Mouse (Mus musculus) forebrain, embryonic 11.5 days (tissue): ENCODE data around the gene Mrpl54. TPM values are rescaled to one million over a fixed set of nuclear protein-coding genes. Genes with fewer than 3 reads are reported as not detected.

ENCODE experiments used
- ATAC-seq: fragments of 200-750 bp; cut with Nextera tagmentation; replicated peaks from 2 replicates; pipeline ENCODE4 v1.8.0; 2017; ENCODE audit warnings: moderate TSS enrichment; ENCODE audit not compliant: low FRiP score
- DNase-seq: peaks from one replicate; pipeline ENCODE4 v3.0.0-alpha.2; 2017; ENCODE audit warnings: low spot score
- H3K27ac ChIP-seq: fragments of 300-500 bp; sonication (generic); 2 replicates; pipeline ENCODE4 v1.5.1; 2014; ENCODE audit warnings: low read depth, low read length
- H3K27me3 ChIP-seq: fragments of 300-500 bp; sonication (generic); 2 replicates; pipeline ENCODE4 v1.6.1; 2014; ENCODE audit warnings: mild to moderate bottlenecking, low read length, mixed read lengths; ENCODE audit not compliant: control insufficient read depth, insufficient read depth
- H3K36me3 ChIP-seq: fragments of 300-500 bp; sonication (generic); 2 replicates; pipeline ENCODE4 v1.6.1; 2014; ENCODE audit warnings: mild to moderate bottlenecking, low read length, moderate library complexity, mixed read lengths; ENCODE audit not compliant: control insufficient read depth, insufficient read depth
- H3K4me1 ChIP-seq: fragments of 300-500 bp; sonication (generic); replicated peaks from 2 replicates; pipeline ENCODE4 v1.6.1; 2014; ENCODE audit warnings: low read length, mixed read lengths; ENCODE audit not compliant: control insufficient read depth, insufficient read depth
- H3K4me2 ChIP-seq: fragments of 300-500 bp; sonication (generic); 2 replicates; pipeline ENCODE4 v1.6.1; 2014; ENCODE audit warnings: low read depth, mild to moderate bottlenecking, low read length, moderate library complexity, mixed read lengths; ENCODE audit not compliant: severe bottlenecking
- H3K4me3 ChIP-seq: fragments of 300-500 bp; sonication (generic); 2 replicates; pipeline ENCODE4 v1.5.1; 2014; ENCODE audit warnings: low read depth, low read length
- H3K9ac ChIP-seq: fragments of 300-500 bp; sonication (generic); 2 replicates; pipeline ENCODE4 v1.6.1; 2014; ENCODE audit warnings: low read length
- H3K9me3 ChIP-seq: fragments of 300-500 bp; sonication (generic); 2 replicates; pipeline ENCODE4 v1.6.1; 2016; ENCODE audit warnings: low read length, mixed read lengths; ENCODE audit not compliant: control insufficient read depth
- WGBS: fragments of 180-500 bp; shearing (Covaris S2); extraction: QIAGEN DNeasy Blood & Tissue Kit; methylation state at CpG from one replicate; pipeline ENCODE4 v1.1.7; 2014; 5-methylcytosine and 5-hydroxymethylcytosine counted together
- polyA plus RNA-seq: library from polyadenylated mRNA; unstranded; fragments of >200 nt; fragmentation: Nextera tagmentation; extraction: Ambion mirVana; gene quantifications from 2 replicates; pipeline ENCODE4 v1.2.1, GENCODE M21; 2014

Gene Mrpl54
- polyA plus RNA-seq, 1 experiment from 2014 or later, result 147 TPM

DNA sequence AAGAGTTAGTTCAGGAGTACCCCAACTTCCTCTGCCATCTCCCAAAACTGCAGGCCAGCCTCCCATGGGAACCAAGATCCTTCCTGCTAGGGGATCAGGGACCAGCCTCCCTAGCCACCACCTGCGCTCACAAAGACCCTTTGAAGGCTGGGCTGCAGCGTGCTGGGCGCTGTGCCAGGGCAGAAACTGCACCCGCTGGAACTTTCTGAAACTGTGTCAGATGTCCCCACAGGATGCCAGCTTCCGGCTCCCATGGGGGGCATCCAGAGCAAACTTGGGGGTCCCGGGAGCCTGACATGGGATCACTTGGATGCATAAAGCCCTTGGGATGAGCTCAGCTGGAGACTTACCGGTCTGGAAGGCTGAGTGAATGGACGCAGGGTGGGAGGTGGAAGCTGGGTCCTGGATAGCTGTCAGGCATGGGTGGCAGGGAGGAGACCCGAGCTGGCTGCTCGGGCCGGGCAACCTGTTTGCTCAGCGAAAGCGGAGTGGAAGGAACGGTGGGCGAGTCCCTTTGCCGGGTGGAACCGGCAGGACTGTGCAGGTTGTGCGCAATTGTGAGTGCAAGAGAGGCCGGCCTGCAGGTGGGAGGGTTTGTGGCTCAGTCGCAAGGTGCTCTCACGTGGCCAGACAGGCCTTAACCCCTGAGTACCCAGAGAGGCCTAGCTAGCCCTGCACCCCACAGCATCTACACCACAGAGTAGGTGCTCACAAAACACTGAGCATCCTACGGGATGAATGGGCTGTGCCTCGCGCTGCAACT, 24.1 kb upstream of the Mrpl54 start:
- WGBS, result 13% methylated on average over 24 of the region's 24 CpGs
- H3K4me2 ChIP-seq, result no peak overlapping the region
- H3K27me3 ChIP-seq, result peaks cover 20% of the 10 kb centered on the region
- no peaks in the 10 kb centered on the region for H3K9me3 ChIP-seq
- no peak overlapping the region for H3K27ac ChIP-seq
- peaks cover 18% of the 10 kb centered on the region; the same call in 1 of the 2 replicates for H3K4me1 ChIP-seq
- ATAC-seq (no peak), DNase-seq (no peak)
- no peak overlapping the region for H3K9ac ChIP-seq
- H3K4me3 ChIP-seq, result no peak overlapping the region
- no peaks in the 10 kb centered on the region for H3K36me3 ChIP-seq

DNA sequence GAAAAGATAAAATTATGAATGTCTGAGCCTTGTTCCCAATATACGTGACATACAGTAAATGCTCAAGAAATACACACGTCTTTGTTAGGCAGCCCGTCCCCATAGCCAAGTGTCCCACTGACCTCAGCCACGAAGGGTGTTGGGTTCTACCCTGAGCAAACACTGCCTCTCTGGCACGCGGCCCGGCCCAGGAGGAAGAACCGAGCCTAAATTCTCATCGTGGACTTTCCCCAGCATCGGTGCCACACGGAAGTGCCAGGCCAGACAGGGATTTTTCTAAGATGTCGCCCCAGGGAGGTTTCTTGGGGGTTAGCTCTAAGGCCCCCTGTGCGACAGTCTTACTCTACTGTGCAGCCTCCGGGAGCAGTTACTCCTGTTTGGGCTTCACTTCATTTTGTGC, 23.1 kb upstream of the Mrpl54 start:
- WGBS, result 62% methylated on average over 14 of the region's 14 CpGs
- DNase-seq (no peak), ATAC-seq (no peak)
- Histone ChIP-seq H3K4me3 (no peak overlapping the region), H3K27ac (no peak overlapping the region), H3K9me3 (no peaks in the 10 kb centered on the region), H3K4me2 (no peak overlapping the region), H3K9ac (no peak overlapping the region), H3K27me3 (peaks cover 26% of the 10 kb centered on the region), H3K4me1 (peaks cover 17% of the 10 kb centered on the region; the same call in 1 of the 2 replicates), H3K36me3 (no peaks in the 10 kb centered on the region)

DNA sequence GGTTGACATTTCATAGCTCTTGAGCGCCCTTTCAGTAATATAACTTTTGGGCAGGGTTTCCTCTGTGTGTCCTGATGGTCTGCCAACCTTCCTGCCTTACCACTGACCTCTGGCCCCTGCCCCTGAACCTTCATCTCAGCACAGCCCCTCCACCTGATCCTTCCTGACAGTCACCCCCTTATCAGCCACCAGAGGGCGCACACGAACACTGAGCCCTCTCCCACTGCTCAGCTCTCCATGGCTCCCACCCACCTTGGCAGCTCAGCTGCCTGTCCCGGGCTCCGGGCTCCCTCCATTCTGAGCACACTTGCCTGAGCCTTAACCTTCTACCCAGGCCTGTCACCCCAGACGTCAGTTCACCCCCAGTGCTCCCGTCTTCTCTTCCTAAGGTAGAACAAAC, 22.5 kb upstream of the Mrpl54 start:
- peaks cover 29% of the 10 kb centered on the region for H3K27me3 ChIP-seq
- 6% methylated on average over 7 of the region's 7 CpGs for WGBS

DNA sequence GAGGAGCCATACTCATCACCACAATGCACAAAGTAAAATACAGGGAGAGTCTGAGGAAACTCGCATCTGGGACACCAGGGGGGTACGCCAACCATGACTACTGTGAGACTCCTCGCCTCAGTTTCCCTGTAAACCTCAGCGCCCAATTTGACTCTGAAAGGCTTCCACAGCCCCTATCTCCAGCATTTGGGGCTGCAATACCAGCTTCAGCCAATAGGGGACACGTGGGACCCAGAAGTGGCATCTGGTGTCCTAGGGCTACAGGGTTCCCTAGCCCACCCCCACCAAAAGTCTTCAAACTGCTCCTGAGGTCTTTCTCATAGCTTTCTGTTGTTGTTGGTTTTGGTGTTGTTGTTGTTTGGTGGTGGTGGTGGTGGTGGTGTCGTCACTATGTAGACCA, 21.9 kb upstream of the Mrpl54 start:
- no peak overlapping the region; the same call in 1 of the 2 replicates for H3K9ac ChIP-seq
- H3K27me3 ChIP-seq, result peaks cover 31% of the 10 kb centered on the region
- no peak overlapping the region for H3K27ac ChIP-seq
- DNase-seq, result no peak
- no peaks in the 10 kb centered on the region for H3K36me3 ChIP-seq
- H3K9me3 ChIP-seq, result no peaks in the 10 kb centered on the region
- peaks cover 7% of the 10 kb centered on the region; the same call in 1 of the 2 replicates for H3K4me1 ChIP-seq
- no peak overlapping the region for H3K4me3 ChIP-seq
- 34% methylated on average over 6 of the region's 6 CpGs for WGBS
- no peak overlapping the region for H3K4me2 ChIP-seq
- no peak for ATAC-seq

More for the DNA sequence above, 22.5 kb upstream of the Mrpl54 start:
- H3K4me3 ChIP-seq, result no peak overlapping the region
- no peak overlapping the region for H3K27ac ChIP-seq
- DNase-seq, result peak; percentile 82
- no peak overlapping the region for H3K4me2 ChIP-seq
- peaks cover 13% of the 10 kb centered on the region; the same call in 1 of the 2 replicates for H3K4me1 ChIP-seq
- no peak for ATAC-seq
- H3K9me3 ChIP-seq, result no peaks in the 10 kb centered on the region
- H3K36me3 ChIP-seq, result no peaks in the 10 kb centered on the region
- no peak overlapping the region for H3K9ac ChIP-seq

DNA sequence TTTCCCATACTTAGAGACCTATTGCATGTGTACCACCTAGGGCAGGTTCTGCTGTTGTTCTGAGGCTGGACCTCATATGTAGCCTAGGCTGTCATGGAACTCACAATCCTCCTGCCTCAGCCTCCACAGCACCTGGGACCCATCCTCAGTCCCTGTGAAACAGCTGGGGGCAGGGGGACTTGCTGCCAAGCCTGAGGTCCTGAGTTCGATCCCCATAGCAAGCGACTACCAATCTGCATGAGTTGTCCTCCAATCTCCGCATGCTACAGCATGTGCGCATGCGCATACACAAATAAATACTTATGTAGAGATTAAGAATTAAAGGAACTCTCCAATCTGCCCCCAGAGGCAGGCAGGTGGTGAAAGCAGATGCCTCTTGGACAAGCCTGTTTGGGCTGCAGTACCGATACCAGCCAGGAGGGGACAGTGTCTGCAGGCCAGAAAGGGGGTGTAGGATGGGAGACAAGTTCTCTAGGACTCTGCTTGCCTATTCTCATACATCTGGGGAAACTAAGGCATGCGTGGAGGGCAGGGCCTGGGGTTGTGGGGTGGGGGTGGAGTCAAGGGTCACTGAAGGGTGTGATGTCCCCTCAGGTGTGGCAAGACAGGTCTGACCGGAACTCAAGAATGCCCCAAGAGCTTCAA, 20.9 kb upstream of the Mrpl54 start:
- Histone ChIP-seq H3K9me3 (no peaks in the 10 kb centered on the region), H3K36me3 (no peaks in the 10 kb centered on the region), H3K4me3 (no peak overlapping the region), H3K27me3 (peaks cover 32% of the 10 kb centered on the region), H3K9ac (no peak overlapping the region), H3K27ac (no peak overlapping the region), H3K4me2 (no peak overlapping the region), H3K4me1 (peaks cover 5% of the 10 kb centered on the region; the same call in 1 of the 2 replicates)
- ATAC-seq (no peak), DNase-seq (peak; percentile 79)
- 60% methylated on average over 8 of the region's 8 CpGs for WGBS

DNA sequence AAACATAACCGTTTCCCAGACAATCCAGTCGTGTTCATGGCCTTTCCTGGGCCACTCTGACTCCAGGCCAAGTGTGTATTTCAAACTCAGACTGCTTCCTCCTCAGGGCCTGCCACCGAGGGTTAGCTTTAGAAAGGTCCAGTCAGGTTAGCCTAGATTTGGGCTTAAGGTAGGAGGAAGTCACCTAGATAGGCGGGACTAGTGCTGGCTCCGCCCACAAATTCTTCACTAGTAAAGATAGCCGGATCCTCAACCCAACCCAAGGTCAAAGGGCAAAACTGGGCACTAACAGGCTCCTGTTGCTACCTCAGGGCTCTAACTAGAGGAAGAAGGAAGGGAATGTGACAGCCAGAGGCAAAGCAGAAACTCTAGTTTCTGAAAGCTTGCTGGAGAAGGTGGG, 19.9 kb upstream of the Mrpl54 start:
- Histone ChIP-seq H3K4me2 (no peak overlapping the region; the same call in 1 of the 2 replicates), H3K4me1 (peaks cover 5% of the 10 kb centered on the region; the same call in 1 of the 2 replicates), H3K9ac (no peak overlapping the region), H3K27ac (no peak overlapping the region), H3K36me3 (no peaks in the 10 kb centered on the region), H3K27me3 (peaks cover 32% of the 10 kb centered on the region), H3K9me3 (no peaks in the 10 kb centered on the region), H3K4me3 (no peak overlapping the region)
- WGBS, result 49% methylated on average over 6 of the region's 6 CpGs
- no peak for ATAC-seq
- DNase-seq, result no peak

DNA sequence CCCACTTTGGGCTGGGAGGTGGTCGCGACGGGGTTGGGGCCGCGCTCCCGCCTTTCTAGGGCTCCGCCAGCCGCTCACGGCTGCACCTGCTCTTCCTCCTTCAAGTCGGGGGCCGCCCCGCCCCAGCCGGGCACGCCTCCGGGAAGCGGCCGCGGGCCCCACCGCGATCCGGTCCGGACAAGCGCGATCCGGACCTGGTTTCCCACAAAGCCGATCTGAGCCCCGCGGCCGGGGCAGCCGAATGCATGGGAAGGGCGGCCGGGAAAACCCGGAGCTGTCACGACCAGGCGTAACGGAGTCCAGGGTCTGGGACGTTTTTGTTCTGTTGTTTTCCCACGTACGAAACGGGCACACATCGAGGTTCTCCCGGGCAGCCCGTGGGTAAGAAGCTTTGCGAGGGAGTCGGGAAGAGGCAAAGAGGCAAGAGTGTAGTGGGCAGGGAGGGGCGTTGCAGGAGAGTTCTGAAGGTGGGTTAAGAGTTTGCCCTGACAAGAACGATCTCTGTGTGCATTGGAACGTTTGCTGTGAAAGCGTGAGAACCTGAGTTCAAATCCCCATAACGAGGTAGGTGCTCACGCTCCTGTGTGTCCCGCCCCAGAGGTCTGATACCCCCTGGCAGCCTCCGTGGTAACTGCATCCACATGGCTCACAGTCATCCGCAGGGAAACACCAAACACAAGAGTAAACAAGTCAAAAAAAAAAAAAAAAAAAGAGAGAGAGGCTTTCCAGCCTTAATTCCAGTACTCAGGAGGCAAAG, 19.1 kb upstream of the Mrpl54 start:
- DNase-seq (peak; percentile 96), ATAC-seq (peak; percentile 76)
- Histone ChIP-seq H3K4me2 (peak overlapping the region; percentile 80), H3K4me1 (peaks cover 5% of the 10 kb centered on the region; the same call in 1 of the 2 replicates), H3K9me3 (no peaks in the 10 kb centered on the region), H3K4me3 (peak overlapping the region; percentile 45), H3K27me3 (peaks cover 26% of the 10 kb centered on the region), H3K36me3 (no peaks in the 10 kb centered on the region), H3K27ac (no peak overlapping the region), H3K9ac (peak overlapping the region; percentile 69)
- WGBS, result 3% methylated on average over 54 of the region's 54 CpGs

DNA sequence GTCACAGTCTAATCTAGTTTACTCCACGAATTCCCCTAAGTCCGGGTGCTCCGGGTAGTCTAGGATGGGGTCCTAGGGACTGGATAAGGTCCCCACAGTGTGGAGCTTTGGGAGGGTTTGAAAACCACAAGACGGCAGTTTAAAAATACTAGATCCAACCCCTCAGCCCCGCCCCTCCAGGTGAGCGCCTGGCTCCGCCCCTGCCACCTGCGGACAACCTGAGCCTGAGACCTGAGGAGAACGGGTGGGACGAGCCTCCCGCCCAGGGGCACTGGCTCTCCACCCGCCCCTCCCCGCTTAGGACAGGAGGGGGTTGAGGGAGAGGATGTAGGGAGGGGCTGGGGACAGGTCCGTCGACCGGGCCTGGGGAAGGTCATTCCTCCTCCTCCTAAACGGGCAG, 18.0 kb upstream of the Mrpl54 start:
- Histone ChIP-seq H3K4me1 (peaks cover 2% of the 10 kb centered on the region; the same call in 1 of the 2 replicates), H3K9me3 (no peaks in the 10 kb centered on the region), H3K4me3 (peak overlapping the region; percentile 45; the same call in 1 of the 2 replicates), H3K27me3 (peaks cover 15% of the 10 kb centered on the region), H3K4me2 (peak overlapping the region; percentile 9; the same call in 1 of the 2 replicates), H3K36me3 (no peaks in the 10 kb centered on the region), H3K27ac (no peak overlapping the region), H3K9ac (no peak overlapping the region)
- DNase-seq, result no peak
- ATAC-seq, result no peak
- 12% methylated on average over 17 of the region's 17 CpGs for WGBS
